Mouse (Mus musculus): ENCODE measurements around the gene Xlr3b. TPM values are rescaled to one million over a fixed set of nuclear protein-coding genes. Genes with fewer than 3 reads are reported as not detected.
"Not testable (repeated sequence)": the region's sequence is repeated elsewhere in the genome, so short reads cannot be mapped to it uniquely, and the experiment has no call there.

Gene Xlr3b
- 0.76 and 0.90 TPM in 2 replicates for polyA plus RNA-seq (2012; rRNA removed)

DNA sequence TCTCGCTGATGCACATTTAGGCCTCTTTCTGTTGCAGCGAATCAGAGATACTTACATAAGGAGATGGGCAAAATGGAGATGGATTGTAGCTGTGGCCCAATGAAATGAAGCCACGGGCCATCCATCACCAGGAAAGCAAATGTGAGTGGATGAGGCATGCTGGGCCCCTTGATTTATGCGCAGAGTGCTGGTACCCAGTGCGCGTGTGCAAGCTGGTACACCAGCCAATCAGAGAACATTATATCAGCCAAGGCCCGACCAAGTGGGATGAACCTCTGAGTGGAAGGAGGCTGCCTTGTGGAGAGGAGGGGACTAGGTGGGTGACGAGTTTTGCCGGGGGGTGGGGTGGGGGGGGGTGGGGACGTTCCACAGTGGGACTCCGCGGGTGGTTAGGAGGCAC lies at the start of gene Xlr3b:
Xlr3b (plus strand) TSS at position 274 of the 400 bp plus-strand sequence.
- H3K4me3 ChIP-seq (ENCODE audit: control insufficient read depth, low read depth, low read length); H3K4me1 ChIP-seq (ENCODE audit: control insufficient read depth, insufficient read depth, low read length); H3K27ac ChIP-seq (ENCODE audit: control insufficient read depth, insufficient read depth, low read depth, low read length); H3K36me3 ChIP-seq (ENCODE audit: control insufficient read depth, insufficient read depth, low read length); H3K27me3 ChIP-seq (ENCODE audit: control insufficient read depth, insufficient read depth, low read length): not testable (repeated sequence)

DNA sequence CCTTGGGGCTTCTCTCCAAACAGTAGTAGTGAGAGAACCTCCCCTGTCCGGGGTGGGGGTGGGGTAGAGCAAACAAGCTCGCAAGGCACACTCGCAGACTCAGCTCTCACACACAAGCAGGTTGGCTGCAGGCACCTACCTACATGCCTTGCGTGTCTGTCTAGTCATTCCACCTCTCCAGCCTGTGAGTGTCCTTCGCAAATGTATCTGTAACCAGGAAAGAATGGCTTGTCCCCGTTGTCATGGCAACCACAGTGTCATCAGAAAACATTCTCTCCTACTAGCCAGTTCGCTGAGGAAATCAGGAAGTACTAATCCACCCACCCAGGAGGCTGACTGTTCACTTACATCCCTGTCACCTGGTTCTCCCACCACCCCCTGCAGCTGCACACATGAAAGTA lies 48.8 kb upstream of the Xlr3b start:
- not testable (repeated sequence) for H3K36me3 ChIP-seq (ENCODE audit: control insufficient read depth, insufficient read depth, low read length); H3K27ac ChIP-seq (ENCODE audit: control insufficient read depth, insufficient read depth, low read depth, low read length); H3K4me1 ChIP-seq (ENCODE audit: control insufficient read depth, insufficient read depth, low read length); H3K27me3 ChIP-seq (ENCODE audit: control insufficient read depth, insufficient read depth, low read length); H3K4me3 ChIP-seq (ENCODE audit: control insufficient read depth, low read depth, low read length)

DNA sequence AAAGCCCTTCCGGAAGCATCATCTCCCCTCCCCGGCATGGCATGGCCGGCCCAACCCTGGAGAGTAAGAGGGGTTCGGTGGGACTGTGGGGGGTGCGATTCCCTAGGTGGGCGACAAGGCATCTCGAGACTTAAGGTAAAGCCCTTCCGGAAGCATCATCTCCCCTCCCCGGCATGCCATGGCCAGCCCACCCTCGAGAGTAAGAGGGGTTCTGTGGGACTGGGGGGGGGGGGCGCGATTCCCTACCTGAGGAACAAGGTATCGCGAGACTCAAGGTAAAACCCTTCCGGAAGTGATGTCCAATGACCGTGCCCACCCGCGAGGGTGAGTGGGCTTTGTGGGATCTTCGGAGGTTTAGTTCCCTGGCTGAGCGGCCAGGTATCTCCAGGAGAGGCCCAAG lies 43.5 kb upstream of the Xlr3b start, which contains the start of gene Xlr5b:
Xlr5b (plus strand) TSS at position 301 of the 400 bp plus-strand sequence.
- not testable (repeated sequence) for H3K4me1 ChIP-seq (ENCODE audit: control insufficient read depth, insufficient read depth, low read length); H3K4me3 ChIP-seq (ENCODE audit: control insufficient read depth, low read depth, low read length); H3K36me3 ChIP-seq (ENCODE audit: control insufficient read depth, insufficient read depth, low read length); H3K27ac ChIP-seq (ENCODE audit: control insufficient read depth, insufficient read depth, low read depth, low read length); H3K27me3 ChIP-seq (ENCODE audit: control insufficient read depth, insufficient read depth, low read length)

DNA sequence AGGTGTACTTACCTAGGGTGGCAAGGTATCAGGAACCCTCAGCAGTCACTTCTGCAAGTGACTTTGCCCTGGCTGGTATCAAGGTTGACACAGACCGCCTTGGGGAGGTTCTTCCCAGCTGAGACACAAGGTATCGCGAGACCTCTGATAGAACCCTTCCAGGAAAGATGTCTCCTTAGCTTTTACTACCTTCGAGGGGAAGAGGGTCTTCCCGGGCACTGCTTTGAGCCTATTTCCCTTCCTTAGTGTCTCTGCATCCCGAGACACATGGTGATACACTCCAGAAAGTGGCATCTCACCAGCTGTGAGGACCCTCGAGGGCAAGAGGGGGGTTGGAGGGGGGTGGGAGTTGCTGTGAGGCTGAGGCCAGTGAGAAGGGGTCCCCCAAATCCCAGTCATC lies 42.7 kb upstream of the Xlr3b start, which contains the start of gene DXBay18:
DXBay18 (minus strand) TSS at position 101 of the 400 bp plus-strand sequence.
- not testable (repeated sequence) for H3K27me3 ChIP-seq (ENCODE audit: control insufficient read depth, insufficient read depth, low read length); H3K27ac ChIP-seq (ENCODE audit: control insufficient read depth, insufficient read depth, low read depth, low read length); H3K4me1 ChIP-seq (ENCODE audit: control insufficient read depth, insufficient read depth, low read length); H3K36me3 ChIP-seq (ENCODE audit: control insufficient read depth, insufficient read depth, low read length); H3K4me3 ChIP-seq (ENCODE audit: control insufficient read depth, low read depth, low read length)

DNA sequence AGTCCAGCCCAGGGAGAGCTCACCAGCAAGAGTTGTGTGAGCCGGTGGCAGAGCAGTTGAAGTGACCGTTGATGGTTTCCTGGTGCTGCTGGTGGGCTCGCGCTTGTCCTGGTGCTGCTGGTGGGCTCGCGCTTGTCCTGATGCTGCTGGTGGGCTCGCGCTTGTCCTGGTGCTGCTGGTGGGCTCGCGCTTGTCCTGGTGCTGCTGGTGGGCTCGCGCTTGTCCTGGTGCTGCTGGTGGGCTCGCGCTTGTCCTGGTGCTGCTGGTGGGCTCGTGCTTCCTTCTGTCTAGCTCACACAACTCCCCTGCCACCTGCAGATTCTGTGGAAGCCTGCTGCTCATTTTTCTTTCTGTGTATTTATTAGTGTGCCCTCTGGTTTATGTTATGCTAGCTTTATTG lies 15.1 kb upstream of the Xlr3b start, which contains the start of gene Spin2d:
Spin2d (minus strand) TSS at position 101 of the 400 bp plus-strand sequence.
- H3K4me3 ChIP-seq (ENCODE audit: control insufficient read depth, low read depth, low read length) = not testable (repeated sequence)

DNA sequence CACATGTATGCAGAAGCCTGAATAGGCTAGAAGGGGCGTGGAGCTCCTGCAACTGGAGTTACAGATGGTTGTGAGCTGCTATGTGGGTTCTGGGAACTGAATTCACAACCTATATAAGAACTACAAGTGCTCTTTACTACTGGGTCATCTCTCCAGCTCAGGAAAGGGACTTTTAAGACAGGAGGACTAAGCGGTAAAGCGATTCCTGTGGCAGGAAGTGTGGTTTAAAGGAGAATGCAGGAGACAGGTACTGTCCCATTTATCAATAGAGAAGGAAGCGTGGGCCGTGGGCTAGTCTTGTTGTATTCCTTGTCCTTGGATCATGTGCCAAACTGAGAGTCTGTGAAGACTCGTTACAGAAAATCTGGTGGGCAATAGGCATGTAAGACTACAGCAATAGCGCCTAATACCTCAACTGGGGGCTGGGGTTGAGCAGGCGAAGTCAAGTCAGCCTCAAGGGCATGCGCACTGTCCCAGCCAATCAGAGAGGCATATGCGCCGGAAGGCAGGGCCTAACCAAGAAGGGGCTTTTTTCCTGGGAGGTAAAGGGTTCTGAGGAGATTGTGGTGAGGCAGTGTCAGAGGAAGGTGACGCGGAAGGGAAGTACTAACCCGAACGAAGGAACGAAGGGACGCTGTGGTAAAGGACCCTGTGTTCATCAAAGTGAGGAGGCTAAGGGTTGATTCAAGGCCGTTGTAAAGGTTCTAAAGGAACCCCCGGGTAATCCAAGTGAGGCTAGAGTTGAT lies 22.0 kb downstream of the Xlr3b start, which contains the start of gene Xlr4b:
Xlr4b (plus strand) TSS at position 515 of the 746 bp plus-strand sequence.
- not testable (repeated sequence) for H3K27ac ChIP-seq (ENCODE audit: control insufficient read depth, insufficient read depth, low read depth, low read length); H3K4me1 ChIP-seq (ENCODE audit: control insufficient read depth, insufficient read depth, low read length); H3K27me3 ChIP-seq (ENCODE audit: control insufficient read depth, insufficient read depth, low read length); H3K4me3 ChIP-seq (ENCODE audit: control insufficient read depth, low read depth, low read length); H3K36me3 ChIP-seq (ENCODE audit: control insufficient read depth, insufficient read depth, low read length)

More for the DNA sequence above, 15.1 kb upstream of the Xlr3b start, which contains the start of gene Spin2d:
- not testable (repeated sequence) for H3K27ac ChIP-seq (ENCODE audit: control insufficient read depth, insufficient read depth, low read depth, low read length); H3K36me3 ChIP-seq (ENCODE audit: control insufficient read depth, insufficient read depth, low read length); H3K27me3 ChIP-seq (ENCODE audit: control insufficient read depth, insufficient read depth, low read length); H3K4me1 ChIP-seq (ENCODE audit: control insufficient read depth, insufficient read depth, low read length)

DNA sequence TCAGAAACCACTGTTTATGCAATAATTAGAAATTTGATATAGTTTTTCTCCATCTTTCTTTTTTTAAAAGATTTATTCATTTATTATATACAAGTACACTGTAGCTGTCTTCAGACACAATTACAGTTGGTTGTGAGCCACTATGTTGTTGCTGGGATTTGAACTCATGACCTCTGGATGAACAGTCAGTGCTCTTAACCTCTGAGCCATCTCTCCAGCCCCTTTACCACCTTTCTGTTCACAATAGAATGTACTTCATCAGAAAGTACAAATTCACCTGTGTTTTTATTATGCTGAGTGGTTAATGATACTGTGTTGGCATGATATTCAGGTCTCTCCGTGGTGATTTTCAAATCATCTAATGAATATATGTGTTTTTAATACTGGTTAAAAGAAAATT lies 33.4 kb downstream of the Xlr3b start:
- no peak overlapping the region for H3K4me3 ChIP-seq (ENCODE audit: control insufficient read depth, low read depth, low read length)
- H3K27ac ChIP-seq (ENCODE audit: control insufficient read depth, insufficient read depth, low read depth, low read length) = no peak overlapping the region
- TF ChIP-seq POLR2A (IDR thresholded peaks at IDR 0.05; ENCODE audit: control insufficient read depth, low read depth, low read length) = no peak
- TF ChIP-seq CTCF (IDR thresholded peaks at IDR 0.05; ENCODE audit: control insufficient read depth, insufficient read depth, insufficient replicate concordance, low read depth, low read length) = no peak
- H3K36me3 ChIP-seq (ENCODE audit: control insufficient read depth, insufficient read depth, low read length) = no peaks in the 10 kb centered on the region
- H3K27me3 ChIP-seq (ENCODE audit: control insufficient read depth, insufficient read depth, low read length) = no peaks in the 10 kb centered on the region
- H3K4me1 ChIP-seq (ENCODE audit: control insufficient read depth, insufficient read depth, low read length) = no peaks in the 10 kb centered on the region; the same call in 1 of the 2 replicates

DNA sequence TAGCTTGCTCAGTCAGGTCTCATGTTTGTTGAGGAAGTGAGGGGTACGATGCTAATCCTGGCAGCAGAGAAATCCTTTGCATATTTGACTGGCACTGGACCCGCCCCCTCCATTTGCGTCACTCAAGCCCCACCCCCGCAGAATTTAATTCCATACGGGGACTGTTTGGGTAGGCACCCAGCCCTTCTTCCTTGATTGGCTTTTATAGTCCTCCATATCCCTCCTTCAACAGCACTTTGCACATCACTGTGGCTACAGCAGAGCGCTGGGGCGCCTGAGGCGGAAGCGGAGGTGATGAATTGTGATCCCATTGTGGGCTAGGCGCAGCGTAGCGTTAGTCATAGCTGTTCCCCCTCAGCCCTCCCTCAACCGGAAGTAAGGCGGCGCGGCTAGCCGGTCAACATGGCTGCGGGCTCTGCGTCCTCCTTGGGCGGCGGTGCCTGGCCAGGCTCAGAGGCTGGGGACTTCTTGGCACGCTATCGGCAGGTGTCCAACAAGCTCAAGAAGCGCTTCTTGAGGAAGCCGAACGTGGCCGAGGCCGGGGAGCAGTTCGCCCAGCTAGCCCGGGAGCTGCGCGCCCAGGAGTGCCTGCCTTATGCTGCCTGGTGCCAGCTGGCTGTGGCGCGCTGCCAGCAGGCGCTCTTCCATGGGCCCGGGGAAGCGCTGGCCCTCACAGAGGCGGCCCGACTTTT lies 36.1 kb downstream of the Xlr3b start, which contains the start of gene F8a:
F8a (plus strand) TSS at position 378 of the 692 bp plus-strand sequence.
- Histone ChIP-seq H3K4me3 (ENCODE audit: control insufficient read depth, low read depth, low read length) (peak within 1 kb of the TSS; percentile 95), H3K27me3 (ENCODE audit: control insufficient read depth, insufficient read depth, low read length) (no peaks in the 10 kb centered on the region), H3K36me3 (ENCODE audit: control insufficient read depth, insufficient read depth, low read length) (no peaks in the 10 kb centered on the region), H3K4me1 (ENCODE audit: control insufficient read depth, insufficient read depth, low read length) (no peaks in the 10 kb centered on the region; the same call in 1 of the 2 replicates), H3K27ac (ENCODE audit: control insufficient read depth, insufficient read depth, low read depth, low read length) (peak within 1 kb of the TSS; percentile 89)
- TF ChIP-seq CTCF (IDR thresholded peaks at IDR 0.05; ENCODE audit: control insufficient read depth, insufficient read depth, insufficient replicate concordance, low read depth, low read length) (no peak), POLR2A (IDR thresholded peaks at IDR 0.05; ENCODE audit: control insufficient read depth, low read depth, low read length) (peak; percentile 76)
